Mouse (Mus musculus): ENCODE results near the gene Scn8a.

Scn8a gene

GRCm38 (mm10) chr15:101046039-101046526 is 176.4 kb downstream of the Scn8a start:
- no peak for DNase-seq

- DNase-seq: no peak
These were observed 177.0 kb downstream of the Scn8a start for GRCm38 (mm10) chr15:101046527-101047193.

DNA sequence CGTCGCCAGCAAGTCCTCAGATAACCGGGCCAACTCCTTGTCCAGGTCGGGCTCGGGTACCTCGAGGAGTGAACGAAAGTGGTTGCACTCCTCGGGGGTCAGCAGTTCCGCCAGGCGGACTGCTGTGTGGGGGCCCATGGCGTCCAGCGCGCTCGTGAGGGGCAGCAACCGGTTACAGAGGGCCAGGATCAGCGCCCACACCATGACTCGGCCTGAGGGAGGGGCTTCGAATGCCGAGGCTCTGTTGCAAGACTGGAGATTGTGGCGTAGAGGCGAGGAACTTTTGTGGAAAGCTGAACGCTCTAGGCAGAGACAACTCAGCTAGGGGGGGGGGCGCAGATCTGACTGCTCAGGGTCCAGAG is 177.5 kb downstream of the Scn8a start, which contains the start of gene Gm47841:
Gm47841 (minus strand) TSS at position 204 of the 362 bp plus-strand sequence.
- DNase-seq: no peak

DNA sequence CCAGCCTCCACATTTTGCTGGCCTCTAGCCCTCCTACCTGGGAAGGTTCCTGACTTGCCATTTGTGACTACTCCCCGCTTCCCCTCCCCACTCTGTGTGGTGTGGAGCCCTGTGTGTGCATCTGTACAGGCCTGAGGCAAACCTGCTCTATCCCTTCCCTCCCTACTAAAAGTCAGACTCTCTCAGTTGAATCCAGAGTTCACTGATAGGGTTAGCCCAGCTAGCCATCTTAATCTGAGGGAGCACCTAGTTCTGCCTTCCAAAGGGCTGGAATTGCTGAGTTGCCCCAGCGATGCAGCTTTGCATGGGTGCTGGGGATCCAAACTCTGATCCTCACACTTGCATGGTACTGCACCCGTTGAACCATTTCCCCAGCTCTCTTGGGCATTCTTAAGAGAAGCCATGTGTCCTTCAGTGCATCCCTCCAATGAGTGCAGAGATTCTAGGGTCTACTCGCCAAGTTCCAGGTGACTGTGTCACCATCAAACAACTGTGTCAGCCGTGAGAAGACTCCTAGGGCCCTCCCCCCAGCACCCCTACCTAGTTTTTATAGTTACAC is 178.8 kb downstream of the Scn8a start:
- DNase-seq: no peak

GRCm38 (mm10) chr15:101051869-101052268 is 182.2 kb downstream of the Scn8a start:
- no peak for DNase-seq

DNA sequence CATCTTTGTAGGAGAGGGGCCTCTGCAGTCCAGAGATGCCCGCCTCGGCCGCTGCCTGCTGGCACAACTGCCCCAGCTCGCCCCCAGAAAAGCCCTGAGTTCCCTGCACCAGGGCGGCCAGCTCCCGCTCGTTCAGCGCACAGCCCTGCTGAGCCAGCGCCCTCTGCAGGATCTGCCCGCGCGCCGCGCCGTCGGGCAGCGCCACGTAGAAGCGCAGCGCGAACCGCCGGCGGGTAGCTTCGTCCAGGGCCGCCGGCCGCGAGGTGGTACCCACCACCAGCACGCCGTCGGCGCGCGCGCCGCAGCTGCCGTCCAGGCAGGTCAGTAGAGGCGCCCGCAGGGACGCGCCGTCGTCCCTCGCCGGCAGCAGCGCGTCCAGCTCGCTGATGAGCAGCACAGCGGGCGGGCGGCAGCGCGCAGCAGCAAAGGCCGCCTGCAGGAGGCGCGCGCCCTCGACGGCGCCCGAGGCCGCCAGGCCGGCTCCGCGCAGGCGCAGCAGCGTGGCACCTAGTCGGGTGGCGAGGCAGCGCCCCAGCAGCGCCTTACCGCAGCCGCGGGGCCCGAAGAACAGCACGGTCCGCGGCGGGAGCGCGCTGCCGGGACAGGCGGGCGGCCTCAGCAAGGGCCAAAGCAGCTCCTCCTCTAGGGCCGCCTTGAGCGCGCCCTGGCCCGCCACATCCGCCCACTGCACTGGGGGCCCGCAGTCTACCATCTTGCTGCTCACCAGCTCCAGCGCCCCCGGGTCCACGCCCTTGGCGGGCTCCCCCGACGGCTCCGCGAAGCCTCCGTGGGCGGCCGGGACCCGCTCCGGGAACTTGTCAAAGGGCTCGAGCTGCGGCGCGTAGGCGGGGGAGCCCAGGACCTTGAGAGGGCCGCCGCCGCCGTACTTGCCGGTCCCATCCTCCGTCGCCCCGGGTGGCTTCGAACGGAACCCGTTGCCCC is 183.2 kb downstream of the Scn8a start:
- DNase-seq: peak; percentile 12

DNA sequence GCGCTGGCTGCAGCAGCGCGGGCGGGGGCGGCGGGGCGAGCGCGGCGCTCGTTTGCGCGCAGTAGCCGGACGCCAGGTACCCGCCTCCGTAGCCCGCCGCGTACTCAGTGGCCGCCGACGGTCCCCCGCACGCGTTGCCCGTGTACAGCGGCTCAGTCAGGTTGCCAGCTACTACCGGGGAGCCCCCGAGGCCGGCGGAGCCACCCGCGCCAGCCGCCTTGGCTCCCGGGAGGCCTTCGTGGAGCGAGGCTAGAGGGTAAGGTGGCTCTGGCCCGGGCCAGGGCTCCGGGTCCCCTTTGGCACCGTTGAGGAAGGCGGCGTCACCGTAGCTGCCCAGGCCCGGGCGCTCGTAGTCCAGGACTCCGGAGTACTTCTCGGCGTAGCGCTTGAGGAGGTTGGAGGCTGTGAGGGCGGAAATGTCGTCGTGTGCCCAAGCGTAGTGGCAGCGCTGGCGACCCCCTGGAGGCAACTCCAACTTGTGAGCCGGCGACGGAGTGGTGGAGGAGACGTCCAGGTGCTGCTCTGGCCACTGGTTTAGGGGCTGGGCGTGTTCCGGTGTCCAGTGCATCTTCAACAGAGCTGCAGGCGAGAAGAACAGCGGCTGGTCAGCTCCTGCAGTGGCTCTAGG is 184.3 kb downstream of the Scn8a start:
- DNase-seq: no peak

GRCm38 (mm10) chr15:101054541-101054940 is 184.9 kb downstream of the Scn8a start:
- no peak for DNase-seq

- peak; percentile 42 for DNase-seq
These were observed 186.6 kb downstream of the Scn8a start for GRCm38 (mm10) chr15:101056225-101056624.

DNA sequence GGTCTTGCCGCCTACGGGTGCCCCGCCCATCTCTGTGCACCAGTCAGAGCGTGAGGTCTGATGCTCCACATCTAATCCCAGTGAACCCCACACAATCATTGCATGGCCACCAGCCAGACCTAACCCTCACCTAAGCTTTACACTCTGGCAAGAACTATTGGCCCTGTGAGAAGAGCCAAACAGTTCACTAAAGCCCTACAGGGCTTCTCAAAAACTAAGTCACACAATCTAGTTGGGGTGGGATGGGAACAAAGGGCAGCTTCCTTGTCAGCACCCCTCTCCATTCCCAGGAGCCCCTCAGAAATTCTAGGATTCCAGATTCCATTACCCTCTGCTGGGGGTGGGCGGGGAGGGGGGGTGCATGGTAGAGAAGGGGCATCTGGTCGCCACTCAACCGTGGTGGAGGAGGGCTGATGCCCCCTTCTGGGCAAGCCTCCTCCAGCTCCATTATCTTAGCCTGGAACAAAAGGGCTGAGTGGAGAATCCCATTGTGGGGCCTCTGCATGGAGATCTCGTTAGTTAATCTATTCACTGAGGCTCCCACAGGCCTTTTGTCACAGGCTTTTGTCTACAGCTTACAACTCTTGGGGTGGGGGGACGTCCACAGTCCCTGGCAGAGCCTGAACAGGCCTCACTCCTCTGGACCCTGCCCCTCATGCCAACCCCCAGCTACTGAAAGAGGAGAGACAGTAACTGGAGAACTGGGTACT is 190.1 kb downstream of the Scn8a start:
- DNase-seq: no peak

DNA sequence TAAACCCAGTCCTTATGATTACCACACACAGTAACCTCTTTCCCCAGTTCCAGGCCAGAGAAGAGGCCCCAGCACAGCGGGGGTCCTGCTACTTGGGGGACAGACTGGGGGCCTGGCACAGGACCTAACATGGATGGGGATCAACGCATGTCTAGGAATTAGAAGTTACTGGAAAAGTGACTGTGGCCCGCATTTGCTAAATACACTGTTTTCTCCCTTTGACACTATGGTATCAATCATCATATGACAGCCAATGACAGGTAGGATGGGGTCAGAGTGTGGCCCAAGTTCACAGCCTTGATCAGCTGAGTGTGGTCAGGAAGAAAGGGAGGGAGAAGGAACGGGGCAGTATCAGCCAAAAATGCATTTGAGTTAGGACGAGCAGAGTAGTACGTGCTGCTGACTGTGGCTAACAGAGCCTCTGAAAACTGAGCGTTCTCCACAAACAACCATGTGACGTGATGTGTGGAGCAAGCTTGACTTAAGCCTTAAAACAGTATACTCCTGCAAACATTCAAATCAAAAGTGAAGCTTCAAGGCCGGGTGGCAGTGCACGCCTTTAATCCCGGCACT is 190.7 kb downstream of the Scn8a start:
- DNase-seq: no peak

DNA sequence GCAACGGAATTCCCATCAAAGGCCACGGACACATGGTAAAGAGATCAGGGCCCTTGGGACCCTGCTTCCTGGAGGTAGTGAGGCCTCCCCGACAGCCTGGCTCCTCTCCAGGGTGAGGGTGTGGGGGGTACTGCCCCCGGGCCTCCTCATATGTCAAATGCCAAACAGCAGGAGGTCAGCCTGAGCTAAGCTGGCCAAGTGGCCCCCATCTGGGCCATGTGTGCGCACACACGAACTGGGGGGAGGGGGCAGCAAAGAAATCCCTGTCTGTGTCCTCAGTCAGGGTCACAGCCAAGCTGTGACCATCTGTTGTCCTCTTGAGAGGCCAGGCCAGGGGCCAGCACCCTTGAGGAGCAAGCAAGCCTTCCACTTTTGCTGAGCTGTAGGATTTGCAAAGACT is 195.4 kb downstream of the Scn8a start:
- no peak for DNase-seq

- no peak for DNase-seq
These were observed 196.7 kb downstream of the Scn8a start for GRCm38 (mm10) chr15:101066364-101066847.

DNA sequence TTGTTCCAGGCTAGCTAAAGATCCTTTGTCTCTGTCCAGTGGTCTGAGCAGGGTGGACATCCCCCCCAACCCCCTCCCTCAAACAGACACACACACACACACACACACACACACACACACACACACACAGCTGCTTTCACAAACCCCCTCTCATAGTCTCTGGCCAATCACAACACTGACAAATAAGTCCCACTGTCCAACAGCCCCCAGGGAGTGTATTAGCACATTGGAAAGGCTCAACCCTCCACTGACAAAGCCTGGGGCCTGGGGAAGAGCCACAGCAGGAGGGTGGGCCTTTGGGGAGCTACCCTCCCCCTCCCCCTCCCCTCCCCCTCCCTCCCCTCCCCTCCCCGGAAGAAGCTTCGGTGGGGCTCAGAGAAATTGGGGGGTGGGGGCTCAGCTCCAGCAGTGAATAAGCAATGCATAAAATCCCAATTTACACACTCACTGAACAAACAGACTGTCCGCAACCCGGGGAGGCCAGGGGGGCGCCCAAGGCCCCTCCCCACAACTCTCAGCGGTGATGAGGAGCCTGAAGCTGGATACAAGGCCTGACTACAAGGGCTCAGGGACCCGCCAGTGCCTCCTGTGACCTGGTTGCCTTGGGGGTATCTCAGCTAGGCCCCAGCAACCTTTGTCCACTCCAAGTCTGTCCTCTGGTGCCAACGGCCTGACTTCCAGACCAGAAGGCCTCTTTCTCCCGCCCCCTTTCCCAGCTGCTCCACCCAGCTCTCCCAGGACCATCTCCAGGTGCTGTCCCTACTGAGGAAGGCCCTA is 197.4 kb downstream of the Scn8a start:
- no peak for DNase-seq

DNA sequence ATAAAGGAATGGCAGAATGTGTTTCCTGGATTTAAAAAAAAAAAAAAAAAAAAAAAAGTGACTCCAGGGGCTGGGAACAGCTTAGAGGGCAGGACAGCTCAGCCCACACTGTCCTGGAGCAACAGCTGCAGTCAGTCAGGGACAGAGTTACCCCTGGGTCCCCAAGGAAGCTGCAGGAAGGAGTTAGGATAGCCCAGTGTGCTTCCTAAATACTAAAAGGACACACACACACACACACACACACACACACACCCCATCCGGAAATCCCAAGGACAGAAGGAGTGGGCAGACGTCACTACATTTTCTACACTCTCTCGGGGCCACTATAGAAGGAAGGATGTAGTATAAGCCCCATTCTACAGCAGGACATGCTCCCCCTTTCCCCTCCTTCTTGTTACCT is 198.4 kb downstream of the Scn8a start:
- no peak for DNase-seq

- DNase-seq: no peak
These were observed 199.0 kb downstream of the Scn8a start for GRCm38 (mm10) chr15:101068671-101069070.

DNA sequence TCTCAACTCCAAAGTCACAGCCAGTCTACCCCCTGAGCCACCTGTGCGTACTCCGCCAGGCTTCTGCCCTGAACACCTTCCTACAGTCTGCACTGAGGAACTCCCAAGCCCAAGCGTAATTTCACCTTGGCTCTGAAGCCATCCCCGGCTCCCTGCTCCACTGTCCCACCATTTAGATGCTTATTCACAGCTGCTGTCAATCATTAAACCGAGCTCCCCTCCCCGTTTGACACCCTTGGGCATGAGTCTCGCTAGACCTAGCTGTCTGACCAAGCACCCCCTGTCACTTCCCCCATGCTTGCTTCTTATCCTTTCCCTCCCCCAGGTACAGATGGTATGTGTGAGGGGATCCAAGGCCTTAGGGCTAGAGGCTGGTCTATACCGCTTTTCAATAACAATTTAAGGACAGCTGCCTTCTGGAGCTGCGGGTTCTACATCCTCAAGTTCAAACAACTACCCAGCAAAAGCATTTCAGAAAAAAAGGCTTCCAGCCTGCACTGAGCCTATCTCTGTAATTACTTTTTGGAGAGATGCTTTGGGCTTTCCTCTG is 200.1 kb downstream of the Scn8a start:
- no peak for DNase-seq

DNA sequence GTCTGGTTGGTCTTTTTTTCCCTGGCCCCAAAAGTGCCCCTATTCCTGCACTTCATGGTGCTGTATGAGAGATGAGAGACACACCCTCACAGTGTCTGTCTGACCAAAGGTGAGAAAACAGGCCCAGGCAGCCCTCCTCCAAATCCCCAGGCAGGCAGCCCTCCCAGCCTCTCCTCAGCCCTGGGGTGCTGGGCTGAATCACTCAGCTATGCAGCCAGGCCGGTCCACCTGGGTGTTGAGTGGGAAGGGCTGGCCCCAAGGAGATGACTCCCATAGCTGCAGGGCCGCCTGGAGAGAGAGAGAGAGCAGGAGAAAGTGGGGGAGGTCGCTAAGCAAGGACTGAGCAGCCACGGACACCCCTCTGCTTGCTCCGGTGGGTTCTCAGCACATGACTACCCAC is 201.1 kb downstream of the Scn8a start:
- no peak for DNase-seq

GRCm38 (mm10) chr15:101072736-101073135 is 203.1 kb downstream of the Scn8a start:
- no peak for DNase-seq

- no peak for DNase-seq
These were observed 204.4 kb downstream of the Scn8a start for GRCm38 (mm10) chr15:101074067-101074466.

DNA sequence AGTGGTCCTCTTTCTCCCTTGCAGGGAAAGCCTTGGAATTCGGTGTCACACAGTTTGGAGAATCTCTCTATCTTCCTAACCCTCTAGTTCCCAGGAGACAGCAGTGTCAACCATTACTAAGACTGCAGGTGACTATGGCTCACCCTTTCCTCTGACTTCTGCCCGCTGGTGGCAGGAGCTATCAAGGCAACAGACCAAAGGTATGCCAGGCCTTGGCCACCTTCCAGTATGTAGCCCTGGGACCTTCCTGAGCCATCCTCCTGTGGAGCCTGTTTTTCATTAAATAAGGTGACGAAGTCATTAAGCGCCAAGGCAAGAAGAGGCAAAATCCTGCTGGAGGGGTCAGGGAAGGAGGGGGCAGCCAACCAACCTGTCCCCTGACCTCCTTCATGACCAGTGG is 205.5 kb downstream of the Scn8a start:
- no peak for DNase-seq

Data from thymus, postnatal 25 days (tissue).